In genomic region chr19:9938156-9938823, GRCm38 (mm10) we compare ENCODE assay signal across 11 mouse cellular contexts. TPM values are rescaled to one million over a fixed set of nuclear protein-coding genes. Genes with fewer than 3 reads are reported as not detected.
DNase-seq lines count a peak whose midpoint lies in the region; ATAC-seq and TF ChIP-seq lines count a peak whose summit lies in the region.
"Had no signal": no experiment of that assay in that cellular context is flagged by ENCODE, and none has a peak within 500 bp of the region (broad histone marks: within the 10 kb centered on the region; RNA-seq: fewer than 3 reads in every experiment).

No protein-coding gene starts in this region.

- H3K36me3 ChIP-seq in heart, embryonic 14.5 days (ENCODE audit: control insufficient read depth, insufficient read depth, low read length): no peaks in the 10 kb centered on the region
- H3K36me3 ChIP-seq in E14TG2a.4 (ENCODE audit: insufficient read depth, low read length): no peaks in the 10 kb centered on the region
- no peaks in the 10 kb centered on the region for H3K36me3 ChIP-seq in liver, embryonic 15.5 days (replicated peaks)
- H3K36me3 ChIP-seq in forebrain, embryonic 12.5 days (replicated peaks): no peaks in the 10 kb centered on the region

- ATAC-seq in heart, embryonic 14.5 days (ENCODE audit: insufficient number of reproducible peaks, insufficient read depth, low FRiP score, low read depth): no peak
- peak; percentile 36 for ATAC-seq in liver, embryonic 15.5 days (ENCODE audit: insufficient read depth)
- ATAC-seq in forebrain, embryonic 12.5 days (ENCODE audit: low FRiP score): no peak

- peak overlapping the region in 1 of 2 experiments; percentile 1; a peak in 1 of 4 replicates for H3K27ac ChIP-seq in heart, embryonic 14.5 days (replicated peaks in 1 of 2; ENCODE audit: control insufficient read depth in 1 of 2, insufficient read depth in 1 of 2, low read depth in 2 of 2, low read length in 2 of 2)
- peak overlapping the region; percentile 69 for H3K27ac ChIP-seq in liver, embryonic 15.5 days (replicated peaks)
- H3K27ac ChIP-seq in forebrain, embryonic 12.5 days: no peak overlapping the region

- 0 out of 2 replicates have a peak overlapping the region, but pooled peaks have one; percentile 7 for H3K4me2 ChIP-seq in heart, embryonic 14.5 days (ENCODE audit: low read length)
- peak overlapping the region; percentile 73 for H3K4me2 ChIP-seq in liver, embryonic 15.5 days
- H3K4me2 ChIP-seq in forebrain, embryonic 12.5 days: no peak overlapping the region

- 55% methylated on average over 6 of the region's 6 CpGs for WGBS in heart, embryonic 14.5 days
- 15% methylated on average over 6 of the region's 6 CpGs for WGBS in liver, embryonic 15.5 days (ENCODE audit: insufficient replicate concordance)
- WGBS in forebrain, embryonic 12.5 days: 87% methylated on average over 6 of the region's 6 CpGs

- no peak overlapping the region for H3K4me3 ChIP-seq in heart, embryonic 14.5 days (ENCODE audit: control insufficient read depth in 1 of 2, insufficient read depth in 1 of 2, low read depth in 1 of 2, low read length in 2 of 2)
- H3K4me3 ChIP-seq in E14TG2a.4 (replicated peaks; ENCODE audit: low read length): peak overlapping the region; percentile 41; the same call in 1 of the 2 replicates
- H3K4me3 ChIP-seq in liver, embryonic 15.5 days (replicated peaks): peak overlapping the region; percentile 40
- H3K4me3 ChIP-seq in forebrain, embryonic 12.5 days (replicated peaks): no peak overlapping the region

- no peak for DNase-seq in heart, postnatal 4 days
- DNase-seq in 3134 (ENCODE audit: extremely low read depth, insufficient read length, low spot score): peak; percentile 28
- no peak for DNase-seq in c-Kit-positive CD71-positive TER-119-positive erythroid progenitor cells, embryonic 14.5 days (ENCODE audit: low spot score)
- no peak for DNase-seq in urinary bladder, postnatal 4 days (ENCODE audit: low spot score in 2 of 2)
- DNase-seq: cerebellum, postnatal 36 days; kidney, adult 8-10 months; right cerebral cortex, adult 18-20 months had no signal

- no peaks in the 10 kb centered on the region for H3K9me3 ChIP-seq in heart, embryonic 14.5 days (ENCODE audit: control insufficient read depth, low read length)
- no peaks in the 10 kb centered on the region for H3K9me3 ChIP-seq in E14TG2a.4 (ENCODE audit: low read length)
- H3K9me3 ChIP-seq in liver, embryonic 15.5 days (replicated peaks): no peaks in the 10 kb centered on the region
- no peaks in the 10 kb centered on the region for H3K9me3 ChIP-seq in forebrain, embryonic 12.5 days

- H3K9ac ChIP-seq in heart, embryonic 14.5 days (ENCODE audit: low read length): no peak overlapping the region
- no peak overlapping the region for H3K9ac ChIP-seq in liver, embryonic 15.5 days
- no peak overlapping the region for H3K9ac ChIP-seq in forebrain, embryonic 12.5 days

- H3K27me3 ChIP-seq in heart, embryonic 14.5 days (ENCODE audit: control insufficient read depth, insufficient read depth, low read length): no peaks in the 10 kb centered on the region
- H3K27me3 ChIP-seq in E14TG2a.4 (ENCODE audit: insufficient read depth, low read length): peaks cover 3% of the 10 kb centered on the region
- H3K27me3 ChIP-seq in liver, embryonic 15.5 days: no peaks in the 10 kb centered on the region
- H3K27me3 ChIP-seq in forebrain, embryonic 12.5 days: no peaks in the 10 kb centered on the region

- peaks cover 20 to 26% of the 10 kb centered on the region in 2 experiments for H3K4me1 ChIP-seq in heart, embryonic 14.5 days (ENCODE audit: control insufficient read depth in 2 of 2, insufficient read depth in 2 of 2, low read length in 2 of 2)
- H3K4me1 ChIP-seq in E14TG2a.4 (replicated peaks; ENCODE audit: low read depth, low read length): peaks cover 57% of the 10 kb centered on the region
- H3K4me1 ChIP-seq in liver, embryonic 15.5 days (replicated peaks): peaks cover 46% of the 10 kb centered on the region
- no peaks in the 10 kb centered on the region for H3K4me1 ChIP-seq in forebrain, embryonic 12.5 days

- no peak for TF ChIP-seq CTCF in E14TG2a.4 (conservative IDR thresholded peaks at IDR 0.05; ENCODE audit: low read length)

RNA-seq across cellular contexts. Expression of gene Incenp, which starts 38.9 kb away (rescaled TPM):
- 51.7 and 52.2 TPM in 2 replicates for polyA plus RNA-seq in heart, embryonic 14.5 days (2014; fragmentation: Nextera tagmentation; extraction: Ambion mirVana)
- total RNA-seq in heart, postnatal 4 days (2021): 10 to 100 TPM; 66.8 to 68.2 TPM
- polyA plus RNA-seq in liver, embryonic 15.5 days (2015; fragmentation: Nextera tagmentation; extraction: Ambion mirVana): 95.5 and 107 TPM in 2 replicates
- 147 and 149 TPM in 2 replicates for polyA plus RNA-seq in forebrain, embryonic 12.5 days (2016; fragmentation: Nextera tagmentation; extraction: Ambion mirVana)

RNA-seq across cellular contexts. Expression of gene Fth1, which starts 42.1 kb away (rescaled TPM):
- polyA plus RNA-seq in heart, embryonic 14.5 days (2014; fragmentation: Nextera tagmentation; extraction: Ambion mirVana): 1,816 and 1,859 TPM in 2 replicates
- total RNA-seq in heart, postnatal 4 days (2021): 1,000 to 10,000 TPM; 1,376 to 1,487 TPM
- 3,441 and 3,837 TPM in 2 replicates for polyA plus RNA-seq in liver, embryonic 15.5 days (2015; fragmentation: Nextera tagmentation; extraction: Ambion mirVana)
- polyA plus RNA-seq in forebrain, embryonic 12.5 days (2016; fragmentation: Nextera tagmentation; extraction: Ambion mirVana): 1,239 and 1,358 TPM in 2 replicates

Comparison
In these comparisons a context has a peak if more than half of its experiments do, and no peak if none do; other contexts are left out.
1. H3K4me3 ChIP-seq: peak in E14TG2a.4 (single experiment) and liver, embryonic 15.5 days (single experiment); none in heart, embryonic 14.5 days (0 of 2) and forebrain, embryonic 12.5 days (single experiment).